Mouse (Mus musculus): Measurements from ENCODE around the gene Mical3. TPM values are rescaled to one million over a fixed set of nuclear protein-coding genes. Genes with fewer than 3 reads are reported as not detected.
A peak's percentile ranks its signal among the peaks of the same experiment; 100 is the strongest.

The Mical3 gene
- polyA plus RNA-seq, 1 experiment from 2014 or later = 13.7 TPM

DNA sequence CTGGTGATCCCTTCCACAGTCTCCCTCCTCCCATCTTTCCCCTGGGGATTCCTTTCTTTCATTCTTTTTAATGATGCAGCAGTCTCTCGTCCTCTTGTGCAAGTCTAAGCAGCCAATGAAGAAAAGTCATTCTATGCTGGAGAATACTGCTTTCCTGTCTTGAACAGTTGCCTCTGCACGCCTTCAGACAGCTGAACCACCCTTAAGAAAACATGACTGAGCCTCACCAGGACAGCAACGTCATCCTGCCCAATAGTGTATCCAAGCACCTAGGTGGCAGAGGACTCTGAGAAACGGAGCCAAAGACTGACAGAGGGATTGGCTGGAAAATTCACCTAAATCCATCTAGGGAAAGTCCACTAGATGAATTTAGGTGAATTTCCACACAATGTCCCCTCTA is 25.1 kb downstream of the Mical3 start:
- Histone ChIP-seq H3K9ac (no peak overlapping the region), H3K9me3 (replicated peaks) (no peaks in the 10 kb centered on the region), H3K4me1 (peaks cover 91% of the 10 kb centered on the region), H3K4me3 (no peak overlapping the region), H3K36me3 (peaks cover 66% of the 10 kb centered on the region), H3K27ac (peak overlapping the region; percentile 27; the same call in 1 of the 2 replicates), H3K4me2 (no peak overlapping the region), H3K27me3 (replicated peaks) (no peaks in the 10 kb centered on the region)
- WGBS (ENCODE audit: insufficient replicate concordance) = 67% methylated on average over 4 of the region's 4 CpGs
- ATAC-seq = no peak

GRCm38 (mm10) chr6:121103406-121104171 is 27.2 kb downstream of the Mical3 start:
- H3K4me2 ChIP-seq = no peak overlapping the region
- no peak overlapping the region; the same call in 1 of the 2 replicates for H3K27ac ChIP-seq
- peaks cover 76% of the 10 kb centered on the region for H3K36me3 ChIP-seq
- H3K9ac ChIP-seq = no peak overlapping the region
- no peak for ATAC-seq
- no peaks in the 10 kb centered on the region for H3K27me3 ChIP-seq (replicated peaks)
- peaks cover 100% of the 10 kb centered on the region for H3K4me1 ChIP-seq
- no peak overlapping the region for H3K4me3 ChIP-seq
- no peaks in the 10 kb centered on the region for H3K9me3 ChIP-seq (replicated peaks)
- WGBS (ENCODE audit: insufficient replicate concordance) = 87% methylated on average over 14 of the region's 14 CpGs

DNA sequence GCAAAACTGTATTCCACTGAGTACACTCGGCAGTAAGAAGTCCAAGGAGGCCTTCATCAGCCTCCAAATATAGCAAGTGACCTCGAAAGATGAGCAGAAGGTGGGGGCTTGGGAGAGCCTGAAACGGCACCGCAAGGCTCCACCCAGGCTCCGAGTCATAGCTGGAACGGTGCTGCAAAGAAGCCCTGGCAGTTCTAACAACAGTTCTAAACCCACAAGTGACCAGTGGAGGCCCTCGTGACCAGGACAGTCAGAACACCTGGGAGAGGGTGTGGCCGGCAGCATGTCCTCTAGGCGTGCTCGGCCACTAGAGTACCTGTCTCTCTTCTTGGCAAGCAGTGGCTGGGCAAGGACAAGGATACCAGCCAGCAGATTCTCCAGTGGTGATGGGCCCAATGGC is 27.9 kb downstream of the Mical3 start:
- peaks cover 77% of the 10 kb centered on the region for H3K36me3 ChIP-seq
- no peaks in the 10 kb centered on the region for H3K27me3 ChIP-seq (replicated peaks)
- H3K4me3 ChIP-seq = no peak overlapping the region
- peaks cover 100% of the 10 kb centered on the region for H3K4me1 ChIP-seq
- ATAC-seq = no peak
- H3K4me2 ChIP-seq = no peak overlapping the region
- H3K9ac ChIP-seq = no peak overlapping the region
- H3K9me3 ChIP-seq (replicated peaks) = no peaks in the 10 kb centered on the region
- WGBS (ENCODE audit: insufficient replicate concordance) = 77% methylated on average over 10 of the region's 10 CpGs
- peak overlapping the region; percentile 69; the same call in 1 of the 2 replicates for H3K27ac ChIP-seq

- H3K4me2 ChIP-seq = no peak overlapping the region
- H3K9me3 ChIP-seq (replicated peaks) = no peaks in the 10 kb centered on the region
- no peak overlapping the region for H3K4me3 ChIP-seq
- 90% methylated on average over 2 of the region's 2 CpGs for WGBS (ENCODE audit: insufficient replicate concordance)
- H3K4me1 ChIP-seq = peaks cover 100% of the 10 kb centered on the region
- H3K36me3 ChIP-seq = peaks cover 79% of the 10 kb centered on the region
- no peak for ATAC-seq
- peak overlapping the region; percentile 69 for H3K27ac ChIP-seq
- peak overlapping the region; percentile 28; the same call in 1 of the 2 replicates for H3K9ac ChIP-seq
- H3K27me3 ChIP-seq (replicated peaks) = no peaks in the 10 kb centered on the region
These were observed 28.7 kb downstream of the Mical3 start for GRCm38 (mm10) chr6:121102084-121102483.

GRCm38 (mm10) chr6:121101201-121101600 is 29.6 kb downstream of the Mical3 start:
- H3K27me3 ChIP-seq (replicated peaks) = no peaks in the 10 kb centered on the region
- peak overlapping the region; percentile 16 for H3K4me2 ChIP-seq
- peaks cover 100% of the 10 kb centered on the region for H3K4me1 ChIP-seq
- peak; percentile 69 for ATAC-seq
- 58% methylated on average over 5 of the region's 5 CpGs for WGBS (ENCODE audit: insufficient replicate concordance)
- peaks cover 79% of the 10 kb centered on the region for H3K36me3 ChIP-seq
- H3K27ac ChIP-seq = peak overlapping the region; percentile 69
- H3K4me3 ChIP-seq = no peak overlapping the region
- H3K9ac ChIP-seq = peak overlapping the region; percentile 28; the same call in 1 of the 2 replicates
- no peaks in the 10 kb centered on the region for H3K9me3 ChIP-seq (replicated peaks)

DNA sequence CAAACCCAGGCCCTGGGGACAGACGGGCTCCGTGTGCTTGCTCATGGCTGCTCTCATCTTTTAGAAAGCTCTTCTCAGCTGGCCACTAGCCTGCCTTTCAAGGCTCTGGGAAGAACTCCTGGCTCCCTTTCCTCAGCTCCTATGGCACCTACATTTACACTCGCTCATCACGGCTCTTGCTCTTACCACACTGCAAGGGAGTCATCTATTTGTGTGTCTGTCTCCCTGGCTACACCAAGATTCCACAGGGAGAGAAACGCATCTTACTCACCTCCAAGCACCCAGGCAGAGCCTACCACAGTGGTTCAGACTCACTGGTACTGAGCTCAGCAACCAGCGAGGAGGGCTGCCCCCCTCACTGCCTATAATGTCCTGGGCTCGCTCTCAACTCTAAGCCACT is 31.0 kb downstream of the Mical3 start:
- Histone ChIP-seq H3K27me3 (replicated peaks) (no peaks in the 10 kb centered on the region), H3K27ac (peak overlapping the region; percentile 34), H3K4me3 (no peak overlapping the region), H3K4me1 (peaks cover 100% of the 10 kb centered on the region), H3K9ac (0 out of 2 replicates have a peak overlapping the region, but pooled peaks have one; percentile 7), H3K36me3 (peaks cover 74% of the 10 kb centered on the region), H3K9me3 (replicated peaks) (no peaks in the 10 kb centered on the region), H3K4me2 (no peak overlapping the region)
- ATAC-seq = no peak
- WGBS (ENCODE audit: insufficient replicate concordance) = 84% methylated on average over 7 of the region's 7 CpGs

DNA sequence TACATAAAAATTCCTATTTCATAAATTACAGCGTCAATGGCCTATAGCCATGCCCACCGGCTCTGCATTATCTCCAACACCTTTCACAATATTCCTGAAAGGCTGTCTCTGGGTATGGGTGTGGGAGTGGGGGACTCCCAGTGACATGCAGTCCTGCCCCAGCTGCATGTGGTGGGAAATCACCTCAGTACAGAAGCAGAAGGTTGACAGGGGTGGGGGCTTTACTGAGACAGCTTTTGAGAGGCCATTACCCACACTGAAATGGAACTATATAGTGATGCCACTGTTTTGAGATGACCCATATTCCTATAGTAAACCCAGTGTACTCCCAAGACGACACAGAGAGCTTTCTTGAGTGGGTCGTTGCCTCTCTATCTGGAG is 31.6 kb downstream of the Mical3 start:
- H3K27ac ChIP-seq = peak overlapping the region; percentile 34; the same call in 1 of the 2 replicates
- peaks cover 100% of the 10 kb centered on the region for H3K4me1 ChIP-seq
- H3K9me3 ChIP-seq (replicated peaks) = no peaks in the 10 kb centered on the region
- no peak overlapping the region for H3K4me2 ChIP-seq
- H3K9ac ChIP-seq = 0 out of 2 replicates have a peak overlapping the region, but pooled peaks have one; percentile 9
- H3K27me3 ChIP-seq (replicated peaks) = no peaks in the 10 kb centered on the region
- no peak overlapping the region for H3K4me3 ChIP-seq
- WGBS (ENCODE audit: insufficient replicate concordance) = 68% methylated on average over 4 of the region's 4 CpGs
- peaks cover 67% of the 10 kb centered on the region for H3K36me3 ChIP-seq
- no peak for ATAC-seq

- peak overlapping the region; percentile 2; the same call in 1 of the 2 replicates for H3K4me2 ChIP-seq
- WGBS (ENCODE audit: insufficient replicate concordance) = 54% methylated on average over 9 of the region's 9 CpGs
- no peaks in the 10 kb centered on the region for H3K27me3 ChIP-seq (replicated peaks)
- peak overlapping the region; percentile 49; the same call in 1 of the 2 replicates for H3K9ac ChIP-seq
- H3K4me1 ChIP-seq = peaks cover 100% of the 10 kb centered on the region
- H3K36me3 ChIP-seq = peaks cover 62% of the 10 kb centered on the region
- ATAC-seq = no peak
- H3K9me3 ChIP-seq (replicated peaks) = no peaks in the 10 kb centered on the region
- H3K27ac ChIP-seq = peak overlapping the region; percentile 34
- H3K4me3 ChIP-seq = no peak overlapping the region
These were observed 32.1 kb downstream of the Mical3 start for GRCm38 (mm10) chr6:121098511-121099227.

DNA sequence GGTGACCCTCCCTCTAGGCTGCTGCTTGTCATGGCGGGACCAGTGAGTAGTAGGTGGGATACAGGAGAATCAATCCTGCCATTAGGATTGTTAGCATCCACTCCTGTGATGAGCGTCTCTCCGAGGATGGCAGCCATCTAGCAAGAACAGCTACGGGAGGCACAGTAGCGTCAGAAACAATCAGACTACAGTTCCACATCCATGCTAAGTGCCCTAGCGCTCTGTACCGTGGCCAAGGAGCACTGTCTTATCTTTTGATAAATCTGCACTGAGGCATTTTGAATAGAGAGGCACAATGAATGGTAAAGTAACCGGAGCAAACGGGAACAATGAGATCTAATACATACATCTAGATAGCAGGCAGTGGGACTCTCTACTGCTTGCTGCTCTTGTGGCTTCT is 32.7 kb downstream of the Mical3 start:
- Histone ChIP-seq H3K36me3 (peaks cover 57% of the 10 kb centered on the region), H3K4me3 (no peak overlapping the region), H3K4me2 (no peak overlapping the region; the same call in 1 of the 2 replicates), H3K27ac (peak overlapping the region; percentile 34), H3K4me1 (peaks cover 100% of the 10 kb centered on the region), H3K9ac (peak overlapping the region; percentile 49; the same call in 1 of the 2 replicates), H3K9me3 (replicated peaks) (no peaks in the 10 kb centered on the region), H3K27me3 (replicated peaks) (no peaks in the 10 kb centered on the region)
- WGBS (ENCODE audit: insufficient replicate concordance) = 71% methylated on average over 9 of the region's 9 CpGs
- no peak for ATAC-seq

- H3K4me1 ChIP-seq = peaks cover 100% of the 10 kb centered on the region
- 82% methylated on average over 8 of the region's 8 CpGs for WGBS (ENCODE audit: insufficient replicate concordance)
- H3K27ac ChIP-seq = peak overlapping the region; percentile 93
- no peaks in the 10 kb centered on the region for H3K9me3 ChIP-seq (replicated peaks)
- no peaks in the 10 kb centered on the region for H3K27me3 ChIP-seq (replicated peaks)
- H3K36me3 ChIP-seq = peaks cover 57% of the 10 kb centered on the region
- no peak overlapping the region for H3K4me3 ChIP-seq
- H3K9ac ChIP-seq = peak overlapping the region; percentile 19; the same call in 1 of the 2 replicates
- H3K4me2 ChIP-seq = 0 out of 2 replicates have a peak overlapping the region, but pooled peaks have one; percentile 5
- no peak for ATAC-seq
These were observed 33.9 kb downstream of the Mical3 start for GRCm38 (mm10) chr6:121096862-121097261.

GRCm38 (mm10) chr6:121096390-121096789 is 34.4 kb downstream of the Mical3 start:
- no peak for ATAC-seq
- WGBS (ENCODE audit: insufficient replicate concordance) = 77% methylated on average over 8 of the region's 8 CpGs

More at GRCm38 (mm10) chr6:121096390-121096789, 34.4 kb downstream of the Mical3 start:
- Histone ChIP-seq H3K27ac (peak overlapping the region; percentile 93), H3K4me3 (no peak overlapping the region), H3K36me3 (peaks cover 57% of the 10 kb centered on the region), H3K4me1 (peaks cover 100% of the 10 kb centered on the region), H3K4me2 (0 out of 2 replicates have a peak overlapping the region, but pooled peaks have one; percentile 5), H3K9ac (peak overlapping the region; percentile 36; the same call in 1 of the 2 replicates), H3K27me3 (replicated peaks) (no peaks in the 10 kb centered on the region), H3K9me3 (replicated peaks) (no peaks in the 10 kb centered on the region)

All from liver, embryonic 12.5 days (tissue).